Mouse (Mus musculus): ENCODE measurements at regions not wholly inside any gene's neighbourhood (a gene's known extent, or its start where the extent isn't known, plus 50 kb on each side); places are given as distances from the start of the nearest gene placed in this dataset.

DNA sequence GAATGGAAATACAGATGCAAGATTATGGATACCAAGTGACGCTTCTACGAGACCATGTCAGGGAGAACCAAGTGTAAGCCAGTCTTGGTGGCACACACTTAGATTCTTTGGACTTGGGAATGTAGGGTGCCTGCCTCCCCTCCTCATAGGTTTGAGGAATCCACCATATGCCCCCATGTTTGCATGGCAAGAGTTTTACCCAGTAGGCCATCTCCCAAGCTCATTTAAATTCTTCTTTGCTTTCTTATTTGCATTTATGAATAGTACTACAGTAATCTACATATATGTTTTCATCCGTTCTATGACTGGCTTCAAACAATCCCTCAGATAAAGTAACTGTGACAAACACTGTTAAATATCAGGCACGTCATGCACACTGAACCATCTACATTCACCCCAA is 67.3 kb downstream of the Cox18 start:
- TF ChIP-seq EP300 (IDR thresholded peaks at IDR 0.05) (no peak), CTCF (IDR thresholded peaks at IDR 0.05) (no peak)
